In the genomic region with DNA sequence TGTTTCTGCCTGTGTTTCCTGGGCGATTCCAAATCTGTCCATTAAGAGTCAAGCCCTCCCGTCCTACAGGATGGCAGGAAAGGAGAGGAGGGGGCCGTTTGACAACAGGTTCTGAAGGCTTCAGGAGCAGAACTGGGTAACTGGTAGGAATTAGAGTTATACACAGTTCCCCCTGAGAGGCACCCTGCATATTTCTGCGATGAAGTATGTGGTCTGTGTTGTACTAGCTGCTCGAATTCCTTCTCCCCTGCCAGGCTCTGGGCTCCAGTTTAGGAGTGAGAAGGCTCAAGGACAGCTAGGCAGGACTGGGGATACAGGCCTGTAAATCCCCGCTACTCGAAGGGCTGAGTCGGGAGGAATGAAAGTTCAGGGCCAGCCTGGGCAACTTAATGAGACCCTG, we compare ENCODE assay signal across 7 mouse cellular contexts. TPM values are rescaled to one million over a fixed set of nuclear protein-coding genes. Genes with fewer than 3 reads are reported as not detected.
DNase-seq lines count a peak whose midpoint lies in the region; ATAC-seq and TF ChIP-seq lines count a peak whose summit lies in the region.

No protein-coding gene starts in this region.

- TF ChIP-seq POLR2A in embryonic fibroblast, embryonic 13.5 days (IDR thresholded peaks at IDR 0.05; ENCODE audit: low read depth, low read length) = no peak; the same call in 1 of the 2 replicates

- DNase-seq in retina, embryonic 14.5 days (ENCODE audit: low spot score) = peak; percentile 35
- no peak for DNase-seq in retina, postnatal 1 day
- DNase-seq in hindbrain, postnatal 0 days (ENCODE audit: low spot score) = no peak
- DNase-seq in ovary, postnatal 10 days (ENCODE audit: low spot score) = no peak
- DNase-seq in urinary bladder, adult 2 months (ENCODE audit: low spot score) = no peak

- no peak overlapping the region for H3K9ac ChIP-seq in hindbrain, postnatal 0 days (replicated peaks; ENCODE audit: low read length)
- H3K9ac ChIP-seq in neural tube, embryonic 13.5 days = no peak overlapping the region

- H3K27ac ChIP-seq in embryonic fibroblast, embryonic 13.5 days (ENCODE audit: insufficient read depth, low read length) = peak overlapping the region; percentile 70
- peak overlapping the region; percentile 62 for H3K27ac ChIP-seq in hindbrain, postnatal 0 days
- peak overlapping the region; percentile 20; the same call in 1 of the 2 replicates for H3K27ac ChIP-seq in neural tube, embryonic 13.5 days (replicated peaks)

- no peak for ATAC-seq in hindbrain, postnatal 0 days
- no peak for ATAC-seq in neural tube, embryonic 13.5 days (ENCODE audit: low read depth)

- H3K27me3 ChIP-seq in hindbrain, postnatal 0 days (ENCODE audit: insufficient read depth, low read length) = no peaks in the 10 kb centered on the region
- no peaks in the 10 kb centered on the region for H3K27me3 ChIP-seq in neural tube, embryonic 13.5 days

- no peaks in the 10 kb centered on the region for H3K36me3 ChIP-seq in hindbrain, postnatal 0 days (ENCODE audit: insufficient read depth, low read length)
- H3K36me3 ChIP-seq in neural tube, embryonic 13.5 days = no peaks in the 10 kb centered on the region

- no peak for TF ChIP-seq CTCF in embryonic fibroblast, embryonic 13.5 days (IDR thresholded peaks at IDR 0.05; ENCODE audit: borderline replicate concordance, insufficient read depth, low read length)
- TF ChIP-seq CTCF in hindbrain, postnatal 0 days (IDR thresholded peaks at IDR 0.05; ENCODE audit: low read depth) = no peak

- H3K4me1 ChIP-seq in embryonic fibroblast, embryonic 13.5 days (ENCODE audit: control insufficient read depth, insufficient read depth, low read length) = peaks cover 8% of the 10 kb centered on the region
- peaks cover 12% of the 10 kb centered on the region; the same call in 1 of the 2 replicates for H3K4me1 ChIP-seq in hindbrain, postnatal 0 days (ENCODE audit: insufficient read depth, low read length)
- peaks cover 21% of the 10 kb centered on the region for H3K4me1 ChIP-seq in neural tube, embryonic 13.5 days (replicated peaks)

- H3K4me2 ChIP-seq in hindbrain, postnatal 0 days (ENCODE audit: low read depth, low read length) = no peak overlapping the region
- H3K4me2 ChIP-seq in neural tube, embryonic 13.5 days = no peak overlapping the region

- 38% methylated on average over 8 of the region's 8 CpGs for WGBS in hindbrain, postnatal 0 days
- 47% methylated on average over 8 of the region's 8 CpGs for WGBS in neural tube, embryonic 13.5 days

- H3K4me3 ChIP-seq in embryonic fibroblast, embryonic 13.5 days (ENCODE audit: insufficient read depth, low read length) = no peak overlapping the region
- H3K4me3 ChIP-seq in hindbrain, postnatal 0 days (ENCODE audit: low read length) = no peak overlapping the region
- no peak overlapping the region for H3K4me3 ChIP-seq in neural tube, embryonic 13.5 days

- no peaks in the 10 kb centered on the region for H3K9me3 ChIP-seq in hindbrain, postnatal 0 days (ENCODE audit: low read length)
- H3K9me3 ChIP-seq in neural tube, embryonic 13.5 days = no peaks in the 10 kb centered on the region

RNA-seq across cellular contexts. Expression of a gene that starts 13.4 kb away (rescaled TPM):
- polyA plus RNA-seq in embryonic fibroblast, embryonic 13.5 days (2011; ENCODE audit: insufficient read length, low read depth, missing spikeins) = 159 and 169 TPM in 2 replicates
- 55.0 and 63.4 TPM in 2 replicates for total RNA-seq in hindbrain, postnatal 0 days (2014; rRNA removed)
- polyA plus RNA-seq in hindbrain, postnatal 0 days (2015; fragmentation: Nextera tagmentation; extraction: Ambion mirVana) = 69.3 and 71.5 TPM in 2 replicates
- polyA plus RNA-seq in neural tube, embryonic 13.5 days (2015; fragmentation: Nextera tagmentation; extraction: Ambion mirVana) = 78.5 and 86.5 TPM in 2 replicates
- 110 and 134 TPM in 2 replicates for polyA plus RNA-seq in urinary bladder, adult 2 months (2012; rRNA removed)

RNA-seq across cellular contexts. Expression of a gene that starts 16.1 kb away (rescaled TPM):
- 10.5 and 16.0 TPM in 2 replicates for polyA plus RNA-seq in embryonic fibroblast, embryonic 13.5 days (2011; ENCODE audit: insufficient read length, low read depth, missing spikeins)
- total RNA-seq in hindbrain, postnatal 0 days (2014; rRNA removed) = 17.9 and 22.2 TPM in 2 replicates
- polyA plus RNA-seq in hindbrain, postnatal 0 days (2015; fragmentation: Nextera tagmentation; extraction: Ambion mirVana) = 11.8 and 12.3 TPM in 2 replicates
- 23.2 and 26.6 TPM in 2 replicates for polyA plus RNA-seq in neural tube, embryonic 13.5 days (2015; fragmentation: Nextera tagmentation; extraction: Ambion mirVana)
- 29.5 and 33.2 TPM in 2 replicates for polyA plus RNA-seq in urinary bladder, adult 2 months (2012; rRNA removed)

Comparison
In these comparisons a context has a peak if more than half of its experiments do, and no peak if none do; other contexts are left out.
1. H3K27ac ChIP-seq: peak in every context shown above with its lines; median percentile 70 in embryonic fibroblast, embryonic 13.5 days; 62 in hindbrain, postnatal 0 days; 20 in neural tube, embryonic 13.5 days.